Mouse (Mus musculus): Measurements from ENCODE around the gene Adi1.

Adi1 gene

DNA sequence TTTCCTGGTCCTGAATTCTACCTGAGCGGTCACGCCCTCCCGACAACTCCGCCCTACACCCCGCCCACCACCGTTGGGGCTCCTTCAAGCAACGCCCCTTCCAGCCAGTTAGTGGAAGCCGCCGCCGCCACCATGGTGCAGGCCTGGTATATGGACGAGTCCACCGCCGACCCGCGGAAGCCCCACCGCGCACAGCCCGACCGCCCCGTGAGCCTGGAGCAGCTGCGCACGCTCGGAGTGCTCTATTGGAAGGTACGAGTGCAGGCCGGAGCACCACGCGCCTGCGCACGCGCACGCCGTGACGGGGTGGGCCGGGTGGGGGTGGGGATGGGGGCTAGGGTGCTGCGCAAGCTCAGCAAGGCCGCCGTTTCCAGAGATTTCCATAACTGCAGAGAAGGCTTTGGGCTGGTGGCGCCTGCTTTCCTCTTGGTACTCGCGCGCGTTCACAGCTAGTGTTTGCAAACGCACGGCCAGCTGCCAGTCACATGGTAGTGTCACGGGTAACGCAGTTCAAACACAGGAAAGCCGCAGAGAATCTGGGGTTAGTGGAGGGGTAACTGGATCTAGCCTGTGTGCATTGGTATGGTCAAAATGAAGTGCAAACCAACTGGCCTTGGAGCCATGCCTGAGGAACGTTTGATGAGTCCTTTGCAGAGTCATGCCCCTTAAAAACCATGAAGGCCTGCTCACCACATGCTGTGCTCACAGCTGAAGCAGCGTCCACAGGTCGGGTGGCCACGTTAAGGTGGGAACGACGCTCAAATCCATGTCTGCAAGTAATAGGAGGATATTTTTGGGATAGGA, at the start of gene Adi1:
Gene Adi1, plus strand, starts transcription at position 111 of the 804 bp plus-strand sequence.
- in situ Hi-C loops (cut with MboI, MseI) = no loop called here

DNA sequence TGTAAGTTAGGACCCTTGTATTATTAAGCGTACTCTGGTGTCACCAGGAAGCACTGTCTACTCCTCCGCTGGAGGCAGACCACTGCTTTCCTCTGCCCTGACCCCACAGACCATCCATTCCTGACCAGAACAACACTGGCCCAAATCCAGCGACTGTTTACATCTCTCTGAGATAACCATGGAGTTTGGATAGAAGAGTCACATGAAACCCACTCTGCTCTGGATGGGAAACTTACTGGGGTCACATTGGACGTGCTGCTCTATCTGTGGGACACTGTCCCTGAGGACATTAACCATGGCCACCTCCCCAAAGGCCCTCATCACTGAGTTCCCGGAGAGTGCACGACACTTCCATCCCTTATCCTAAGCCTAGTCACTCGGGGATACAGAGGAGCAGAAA, 49.6 kb upstream of the Adi1 start:
- in situ Hi-C loops (cut with MboI, MseI) = loop anchor here (25.0 kb wide), 1 partner anchor 1962 kb away; the partner anchor contains the start of gene Tmem18

DNA sequence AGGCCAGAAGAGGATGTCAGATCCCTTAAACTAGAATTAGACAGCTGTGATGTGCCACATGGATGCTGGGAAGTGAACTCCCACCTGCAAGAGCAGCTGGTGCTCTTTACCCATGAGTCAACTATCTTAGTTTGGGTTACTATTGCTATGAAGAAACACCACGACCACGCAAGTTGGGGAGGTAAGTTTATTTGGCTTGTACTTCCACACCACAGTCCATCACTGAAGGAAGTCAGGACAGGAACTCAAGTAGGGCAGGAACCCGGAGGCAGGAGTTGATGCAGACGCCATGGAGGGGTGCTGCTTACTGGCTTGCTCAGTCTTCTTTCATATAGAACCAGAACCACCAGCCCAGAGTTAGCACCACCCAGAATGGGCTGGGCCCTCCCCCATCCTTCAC, 47.9 kb upstream of the Adi1 start:
- in situ Hi-C loops (cut with MboI, MseI) = loop anchor here (25.0 kb wide), 1 partner anchor 1960 kb away; the partner anchor contains the start of gene Tmem18

DNA sequence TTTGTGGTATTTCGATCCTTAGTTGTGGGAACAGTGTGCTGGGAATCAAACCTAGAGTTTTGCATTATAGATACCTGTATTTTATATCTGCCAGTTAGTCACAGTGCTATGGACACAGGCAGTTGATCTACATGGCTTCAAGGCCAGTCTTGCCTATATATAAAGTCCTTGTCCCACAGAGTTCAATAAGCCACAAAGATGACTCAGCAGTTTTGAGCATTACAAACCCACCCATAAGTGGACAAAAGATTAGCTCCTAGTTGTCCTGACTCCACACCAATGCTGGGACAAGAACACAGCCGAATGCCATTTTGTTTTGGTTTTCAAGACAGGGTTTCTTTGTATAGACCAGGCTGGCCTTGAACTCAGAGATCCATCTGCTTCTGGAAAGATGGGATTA, 46.6 kb upstream of the Adi1 start:
- in situ Hi-C loops (cut with MboI, MseI) = loop anchor here (25.0 kb wide), 1 partner anchor 1959 kb away; the partner anchor contains the start of gene Tmem18

DNA sequence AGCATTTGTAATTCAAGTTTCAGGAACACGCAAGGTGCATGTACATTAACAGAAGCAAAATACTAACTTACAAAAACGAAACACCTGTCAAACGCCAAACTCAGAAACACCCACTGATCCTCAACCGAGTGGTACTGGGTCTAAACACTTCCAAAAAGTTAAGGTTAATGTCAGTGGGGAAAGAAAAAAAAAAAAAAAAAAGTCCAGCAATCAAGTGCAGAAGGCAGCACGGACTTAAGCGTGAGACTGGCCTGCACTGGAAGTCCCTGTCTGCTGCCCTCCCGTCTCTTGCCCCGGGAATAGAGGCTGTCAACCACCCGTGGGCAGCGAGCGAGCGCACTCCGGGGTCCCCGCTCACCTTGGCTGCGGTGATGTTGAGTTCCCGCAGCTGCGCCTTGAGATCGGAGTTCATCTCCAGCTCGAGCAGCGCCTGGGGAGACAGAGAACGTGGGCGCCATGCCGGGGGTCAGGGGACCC, 39.9 kb upstream of the Adi1 start:
- in situ Hi-C loops (cut with MboI, MseI) = loop anchor here (5.0 to 25.0 kb wide), 2 partner anchors 112 to 1952 kb away; partner anchors contain the start of gene Tmem18

DNA sequence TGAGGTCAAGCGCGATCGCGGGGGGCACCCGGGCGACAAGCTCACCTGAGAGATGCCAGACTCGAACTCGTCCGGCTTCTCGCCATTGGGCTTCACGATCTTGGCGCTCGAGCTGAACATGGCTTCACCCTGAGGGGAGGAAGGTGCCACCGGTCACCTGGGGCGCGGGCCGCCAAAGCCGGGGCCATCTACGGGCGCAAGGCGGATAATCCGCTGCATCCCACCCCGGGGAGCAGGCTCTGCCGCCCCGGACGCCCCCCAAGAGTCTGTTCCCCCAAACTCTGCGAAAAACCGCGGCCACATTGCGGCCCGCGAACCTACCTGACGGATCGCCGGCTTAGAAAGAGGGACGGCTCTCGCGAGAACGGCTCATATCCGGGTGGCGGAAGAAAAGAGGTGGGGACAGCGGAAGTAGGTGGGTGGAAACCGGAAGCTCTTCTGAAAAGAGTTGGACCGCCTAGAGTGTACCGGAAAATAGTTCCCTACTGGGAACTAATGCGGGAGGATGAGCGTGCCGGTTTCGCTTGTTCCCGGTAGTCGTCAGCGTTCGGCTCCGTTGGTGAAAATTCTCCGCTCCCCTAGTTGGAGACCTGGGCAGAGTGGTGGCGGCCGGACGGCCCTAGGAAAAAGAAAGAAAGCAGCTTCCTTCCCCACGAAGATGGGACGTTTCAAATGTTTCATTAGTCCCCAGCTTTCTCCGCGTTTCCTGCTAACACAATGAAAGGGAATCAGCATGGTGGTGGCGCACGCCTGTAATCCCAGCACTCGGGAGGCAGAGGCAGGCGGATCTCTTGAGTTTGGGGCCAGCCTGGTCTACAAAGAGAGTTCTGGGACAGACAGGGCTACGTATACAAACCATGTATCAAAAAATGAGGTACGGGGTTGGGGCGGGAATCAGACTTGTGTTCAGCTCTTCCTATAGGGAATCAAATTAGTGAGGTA, 39.2 kb upstream of the Adi1 start, which contains the start of gene Rps7:
Gene Rps7, minus strand, starts transcription at position 419 of the 942 bp plus-strand sequence.
- in situ Hi-C loops (cut with MboI, MseI) = loop anchor here (5.0 to 25.0 kb wide), 2 partner anchors 111 to 1951 kb away; partner anchors contain the start of gene Tmem18

DNA sequence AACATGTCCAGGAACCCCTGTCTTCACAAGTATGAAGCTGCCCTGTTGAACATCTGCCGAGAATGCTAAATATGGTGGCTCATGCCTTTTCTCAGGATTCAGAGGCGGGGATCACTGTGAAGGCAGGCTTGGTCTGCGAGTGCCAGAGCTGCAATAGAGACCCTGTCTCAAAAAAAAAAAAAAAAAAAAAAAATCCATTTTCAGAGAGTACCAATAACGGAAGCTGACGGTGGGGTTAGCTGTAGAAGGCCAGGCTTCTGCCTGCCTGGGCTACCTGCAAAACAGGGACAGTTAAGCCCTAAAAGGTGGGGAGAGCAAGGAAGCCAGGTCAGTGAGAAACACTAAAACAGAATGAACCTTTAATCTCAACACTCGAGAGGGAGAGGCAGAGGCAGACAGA, 38.5 kb upstream of the Adi1 start:
- in situ Hi-C loops (cut with MboI, MseI) = loop anchor here (5.0 to 25.0 kb wide), 2 partner anchors 111 to 1951 kb away; partner anchors contain the start of gene Tmem18

DNA sequence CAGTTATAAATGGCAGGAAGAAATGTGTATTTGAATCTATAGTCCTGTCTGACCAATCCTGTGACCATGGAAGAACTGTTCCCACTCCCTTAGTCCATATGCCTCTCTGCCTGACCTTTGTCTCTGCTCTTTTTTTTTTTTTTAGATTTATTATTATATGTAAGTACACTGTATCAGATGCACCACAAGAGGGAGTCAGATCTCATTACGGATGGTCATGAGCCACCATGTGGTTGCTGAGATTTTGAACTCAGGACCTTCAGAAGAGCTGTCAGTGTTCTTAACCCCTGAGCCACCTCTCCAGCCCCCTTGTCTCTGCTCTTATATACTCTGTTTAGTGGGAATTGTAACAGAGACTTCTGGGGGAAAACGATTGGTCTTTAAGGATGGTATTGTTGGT, 36.3 kb upstream of the Adi1 start:
- in situ Hi-C loops (cut with MboI, MseI) = loop anchor here (5.0 to 25.0 kb wide), 2 partner anchors 109 to 1949 kb away; partner anchors contain the start of gene Tmem18

DNA sequence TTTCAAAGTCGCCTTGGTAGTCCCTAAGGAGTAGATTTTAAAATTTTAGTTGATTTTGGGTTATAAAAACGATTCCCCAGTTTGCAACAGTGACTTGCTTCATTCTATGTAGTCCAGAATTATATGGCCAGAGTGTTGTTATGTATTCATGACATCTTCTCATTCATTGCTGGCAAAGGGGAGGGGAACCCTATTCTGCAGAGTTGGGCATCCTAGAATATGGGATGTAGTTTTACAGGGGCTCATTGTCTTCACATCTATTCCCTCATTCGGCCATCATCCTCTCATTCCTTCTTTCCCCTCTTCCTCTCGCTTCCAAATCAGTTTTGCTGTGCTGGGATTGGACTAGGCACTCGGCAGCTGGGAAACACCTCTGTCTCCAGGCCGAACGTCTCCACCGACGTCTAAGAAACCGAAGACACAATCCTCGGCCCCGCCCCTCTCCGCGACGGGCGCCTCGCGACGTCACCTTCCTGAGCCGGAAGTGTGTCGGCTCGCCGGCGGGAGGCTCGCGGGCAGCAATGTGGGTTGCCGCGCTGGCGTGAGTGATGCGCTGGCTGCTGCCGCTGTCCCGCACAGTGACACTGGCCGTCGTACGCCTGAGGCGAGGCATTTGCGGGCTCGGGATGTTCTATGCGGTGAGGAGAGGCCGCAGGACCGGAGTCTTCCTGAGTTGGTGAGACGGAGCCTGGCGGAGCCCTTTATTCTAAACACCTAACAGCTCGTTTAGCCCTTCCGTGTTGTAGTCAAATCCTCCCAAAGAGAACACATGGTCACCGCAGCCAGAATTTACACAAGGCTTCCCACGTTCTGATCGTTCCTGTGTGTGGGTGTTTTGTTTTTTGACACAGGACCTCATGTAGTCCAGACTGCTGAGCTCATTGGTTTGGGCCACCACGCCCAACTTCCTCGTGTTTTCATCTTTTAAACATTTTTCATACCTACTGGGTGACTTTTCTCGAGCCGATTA, 25.6 kb upstream of the Adi1 start, which contains the start of gene Rnaseh1:
Gene Rnaseh1, plus strand, starts transcription at position 462 of the 970 bp plus-strand sequence.
- in situ Hi-C loops (cut with MboI, MseI) = loop anchor here (25.0 kb wide), 1 partner anchor 1938 kb away; the partner anchor contains the start of gene Tmem18

DNA sequence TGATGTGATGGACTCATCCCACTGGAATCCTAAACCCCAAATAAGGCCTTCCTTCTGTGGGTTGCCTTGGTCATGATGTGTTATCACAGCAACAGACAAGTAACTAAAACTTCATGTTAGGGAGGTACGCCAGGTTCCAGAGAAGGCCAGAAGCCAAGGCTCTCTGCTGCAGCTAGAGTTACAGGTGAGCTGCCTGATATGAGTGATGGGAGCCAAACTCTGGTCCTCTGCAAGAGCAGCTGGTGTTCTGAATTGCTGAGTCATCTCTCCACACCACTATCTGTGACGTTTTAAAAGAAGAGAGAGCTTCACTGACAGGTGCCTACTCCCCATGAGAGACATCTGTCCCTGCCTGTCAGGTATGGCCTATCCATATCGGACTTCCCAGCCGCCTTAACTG, 12.4 kb upstream of the Adi1 start:
- in situ Hi-C loops (cut with MboI, MseI) = no loop called here

DNA sequence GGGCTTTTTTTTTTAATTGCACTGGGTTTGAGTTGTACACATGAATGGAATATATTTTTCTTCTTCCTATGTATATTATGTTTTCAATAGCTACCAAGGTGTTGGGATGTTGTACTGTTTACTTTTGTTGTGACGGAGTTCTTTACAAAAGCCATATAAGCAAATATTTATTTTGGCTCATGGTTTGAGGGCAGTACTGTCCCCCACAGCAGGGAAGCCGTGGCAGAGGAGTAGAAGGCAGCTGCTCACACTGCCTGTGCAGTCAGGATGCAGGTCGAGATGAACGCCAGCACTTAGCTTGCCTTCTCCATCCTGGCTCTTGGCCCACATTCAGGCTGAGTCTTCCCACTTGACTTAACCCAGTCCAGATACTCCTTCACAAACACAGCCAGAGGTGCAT, 8.3 kb upstream of the Adi1 start:
- in situ Hi-C loops (cut with MboI, MseI) = no loop called here

DNA sequence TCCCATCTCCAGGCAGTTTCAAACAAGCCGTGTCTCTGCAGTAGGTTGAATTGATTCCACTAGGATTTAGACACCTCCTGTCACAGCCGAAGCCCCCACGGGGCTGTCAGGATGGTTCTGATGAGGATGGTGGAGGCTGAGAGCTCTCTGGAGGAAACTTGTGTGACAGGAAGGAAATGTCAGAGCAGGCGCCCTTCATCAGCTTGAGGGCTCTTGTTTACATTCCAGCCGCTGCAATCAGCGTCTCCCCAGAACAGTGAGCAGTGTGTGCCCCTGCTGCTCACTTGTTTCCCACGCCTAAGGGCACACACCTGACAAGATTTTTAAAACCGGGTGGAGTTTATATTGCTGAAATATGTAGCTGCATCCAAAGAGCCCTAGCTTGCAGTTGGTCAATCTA, 7.7 kb upstream of the Adi1 start:
- in situ Hi-C loops (cut with MboI, MseI) = no loop called here

DNA sequence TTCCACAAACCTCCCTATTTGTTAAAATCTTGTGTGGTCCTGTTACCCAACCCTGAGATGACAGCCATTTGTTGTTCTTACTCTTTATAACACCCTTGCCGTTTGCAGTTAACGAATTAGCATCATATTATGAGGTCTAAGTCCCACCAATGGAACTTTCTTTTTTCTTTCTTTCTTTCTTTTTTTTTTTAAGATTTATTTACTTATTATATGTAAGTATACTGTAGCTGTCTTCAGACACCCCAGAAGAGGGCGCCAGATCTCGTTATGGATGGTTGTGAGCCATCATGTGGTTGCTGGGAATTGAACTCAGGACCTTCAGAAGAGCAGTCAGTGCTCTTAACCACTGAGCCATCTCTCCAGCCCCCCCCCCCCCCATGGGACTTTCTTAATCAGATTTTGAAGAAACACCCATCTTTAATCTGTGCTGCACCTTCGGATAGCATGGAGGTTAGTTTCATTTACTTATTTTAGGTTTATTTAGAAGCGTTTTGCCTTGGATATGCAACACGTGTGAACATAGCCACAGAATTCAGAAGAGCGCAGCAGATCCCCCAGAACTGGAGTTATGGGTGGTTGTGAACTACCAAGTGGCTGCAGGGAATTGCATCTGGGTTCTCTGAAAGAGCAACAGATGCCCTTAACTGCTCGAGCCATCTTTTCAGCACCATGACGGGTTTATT, 852 bp upstream of the Adi1 start:
- in situ Hi-C loops (cut with MboI, MseI) = no loop called here

DNA sequence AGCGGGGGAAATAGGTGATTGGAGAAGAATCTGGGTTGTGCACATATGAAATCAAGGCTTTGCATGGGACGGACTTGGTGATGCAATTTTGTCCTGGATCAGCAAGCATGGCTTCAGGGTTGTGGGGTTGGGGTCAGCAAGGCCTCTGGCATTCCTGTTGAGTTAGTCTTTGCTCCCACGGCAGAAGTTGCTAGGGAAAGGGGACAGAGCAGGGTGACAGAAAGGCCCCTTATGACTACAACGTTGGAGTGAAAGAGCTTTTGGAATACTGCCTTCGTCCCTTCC, 836 bp downstream of the Adi1 start:
- in situ Hi-C loops (cut with MboI, MseI) = no loop called here

DNA sequence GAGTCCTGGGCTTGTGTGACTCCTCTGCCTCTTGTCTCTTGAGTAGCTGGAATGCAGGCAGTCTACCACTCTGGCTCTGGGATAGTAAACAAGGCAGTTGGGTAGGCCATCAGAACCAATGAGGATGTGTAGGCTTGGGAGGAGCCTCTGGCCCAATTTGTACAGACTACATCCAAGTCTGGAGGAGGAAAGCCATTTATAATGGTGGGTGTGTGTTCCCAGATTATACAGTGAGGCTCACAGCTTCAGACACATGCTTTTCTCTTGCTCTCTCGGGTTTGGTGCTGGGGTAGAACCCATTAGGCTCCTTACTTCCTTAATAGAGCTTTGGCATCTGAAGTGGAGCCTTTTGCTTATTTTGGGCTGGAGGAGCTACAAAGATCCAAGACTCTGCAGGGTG, 9.6 kb downstream of the Adi1 start:
- in situ Hi-C loops (cut with MboI, MseI) = loop anchor here (5.0 to 10.0 kb wide), 2 partner anchors 68 to 400 kb away; partner anchors contain the start of genes Eipr1 and Trappc12

DNA sequence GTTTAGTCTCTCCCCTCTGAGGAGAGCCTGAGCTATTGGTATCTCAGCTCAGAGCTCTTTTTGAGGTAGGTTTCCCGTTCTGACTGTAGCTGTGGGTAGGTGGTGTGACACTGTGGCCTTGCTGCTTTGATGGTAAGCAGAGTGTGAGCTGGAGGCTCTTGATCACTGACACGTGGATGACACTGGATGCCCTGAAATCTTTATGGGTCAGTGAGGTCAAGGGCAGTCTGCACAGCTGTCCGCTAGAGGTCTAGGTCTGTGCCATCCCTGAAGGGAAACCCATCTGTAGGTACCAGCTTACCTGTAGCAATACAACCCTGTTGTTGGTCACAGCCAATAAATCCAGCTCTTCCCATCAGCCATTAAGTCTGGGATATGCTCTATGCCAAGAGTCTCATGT, 10.7 kb downstream of the Adi1 start:
- in situ Hi-C loops (cut with MboI, MseI) = loop anchor here (5.0 to 10.0 kb wide), 2 partner anchors 67 to 399 kb away; partner anchors contain the start of genes Eipr1 and Trappc12

DNA sequence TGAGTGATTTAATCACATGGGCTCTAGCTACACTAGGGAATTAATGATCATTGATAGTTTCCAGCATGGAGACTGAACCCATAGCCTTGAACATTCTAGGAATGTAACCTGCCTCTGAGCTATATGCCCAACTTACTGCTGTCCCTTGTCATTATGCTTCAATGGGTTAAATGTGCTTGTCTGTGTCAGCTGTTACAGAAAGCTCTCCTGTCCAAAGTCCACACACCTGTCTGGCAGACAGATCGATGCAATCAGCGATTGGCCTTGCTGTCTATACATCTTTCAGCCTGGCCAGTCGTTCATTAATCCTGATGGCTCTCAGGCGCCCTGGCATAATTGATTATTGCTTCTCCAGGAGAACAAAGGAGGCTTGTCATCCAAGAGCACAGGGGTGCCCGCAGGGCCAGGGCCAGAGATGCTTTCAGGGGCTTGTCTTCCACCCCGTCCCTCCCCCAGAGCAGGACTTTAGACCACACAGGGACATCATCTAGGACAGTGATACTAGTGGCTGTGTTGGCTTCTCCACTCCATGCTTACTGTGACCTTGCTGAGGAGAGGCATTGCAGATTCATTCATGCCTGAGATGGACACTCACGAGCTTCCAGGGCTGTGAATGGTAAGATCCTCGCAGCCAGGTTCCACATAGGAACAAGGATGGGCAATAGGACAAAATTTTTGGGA, 11.3 kb downstream of the Adi1 start:
- in situ Hi-C loops (cut with MboI, MseI) = loop anchor here (5.0 to 10.0 kb wide), 2 partner anchors 66 to 398 kb away; partner anchors contain the start of genes Eipr1 and Trappc12

DNA sequence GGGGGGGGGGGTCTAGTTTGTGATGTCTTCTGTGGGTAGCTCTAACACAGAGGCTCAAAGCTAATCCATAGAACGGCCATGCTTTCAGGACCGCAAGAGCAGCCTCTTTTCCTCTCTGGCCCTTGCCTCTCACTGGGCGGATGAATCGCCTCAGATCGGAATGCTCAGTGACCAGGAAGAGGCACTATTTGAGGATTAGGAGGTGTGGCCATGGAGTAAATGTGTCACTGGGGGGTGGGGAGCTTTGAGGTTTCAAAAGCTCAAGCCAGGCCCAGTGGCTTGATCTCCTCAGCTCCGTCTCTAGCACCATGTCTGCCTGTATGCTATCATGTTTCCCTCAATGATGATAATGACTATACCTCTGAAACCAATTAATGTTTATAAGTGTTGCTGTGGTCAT, 14.0 kb downstream of the Adi1 start:
- in situ Hi-C loops (cut with MboI, MseI) = loop anchor here (5.0 to 10.0 kb wide), 2 partner anchors 63 to 396 kb away; partner anchors contain the start of genes Eipr1 and Trappc12

DNA sequence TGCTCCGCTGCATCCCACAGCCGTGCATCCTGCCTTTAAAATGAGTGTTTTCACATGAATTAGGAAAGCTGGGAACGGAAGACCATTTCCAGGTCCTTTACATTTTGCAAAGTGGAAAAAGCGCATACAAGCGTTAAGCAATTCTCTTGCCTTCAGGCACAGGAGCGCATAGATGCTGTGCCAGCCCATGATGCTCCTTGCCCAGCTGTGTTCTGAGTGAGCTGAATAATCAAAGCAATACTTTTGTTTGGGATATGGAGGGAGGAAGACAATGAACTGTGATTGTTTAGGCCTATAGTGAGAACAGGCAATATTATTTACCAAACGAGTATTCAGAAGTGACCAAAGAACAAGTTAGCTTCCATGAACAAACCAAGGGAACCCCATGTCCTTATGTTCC, 15.7 kb downstream of the Adi1 start:
- in situ Hi-C loops (cut with MboI, MseI) = no loop called here
